Mouse (Mus musculus) kidney, postnatal 0 days (tissue): ENCODE measurements around the gene Net1. TPM values are rescaled to one million over a fixed set of nuclear protein-coding genes. Genes with fewer than 3 reads are reported as not detected.

ENCODE experiments used
- ATAC-seq: fragments of 200-750 bp; cut with Nextera tagmentation; replicated peaks from 2 replicates; pipeline ENCODE4 v1.8.0; 2017; ENCODE audit warnings: low read depth, moderate number of reproducible peaks, moderate TSS enrichment, moderate library complexity; ENCODE audit not compliant: low FRiP score
- DNase-seq: peaks from one replicate; pipeline ENCODE4 v3.0.0-alpha.2; 2016; ENCODE audit warnings: low spot score
- H3K27ac ChIP-seq: fragments of 300-500 bp; sonication (generic); 2 replicates; pipeline ENCODE4 v1.5.1; 2014; ENCODE audit warnings: mild to moderate bottlenecking
- H3K27me3 ChIP-seq: fragments of 300-500 bp; sonication (generic); 2 replicates; pipeline ENCODE4 v1.6.1; 2014; ENCODE audit warnings: low read length, mixed read lengths; ENCODE audit not compliant: insufficient read depth
- H3K36me3 ChIP-seq: fragments of 300-500 bp; sonication (generic); 2 replicates; pipeline ENCODE4 v1.6.1; 2014; ENCODE audit warnings: low read length, mixed read lengths; ENCODE audit not compliant: insufficient read depth
- H3K4me1 ChIP-seq: fragments of 300-500 bp; sonication (generic); replicated peaks from 2 replicates; pipeline ENCODE4 v1.6.1; 2014; ENCODE audit warnings: antibody characterized with exemption, low read length, mixed read lengths; ENCODE audit not compliant: insufficient read depth
- H3K4me2 ChIP-seq: fragments of 300-500 bp; sonication (generic); 2 replicates; pipeline ENCODE4 v1.6.1; 2014; ENCODE audit warnings: mild to moderate bottlenecking, low read length, moderate library complexity, mixed read lengths
- H3K4me3 ChIP-seq: fragments of 300-500 bp; sonication (generic); replicated peaks from 2 replicates; pipeline ENCODE4 v1.5.1; 2014; ENCODE audit warnings: low read depth, low read length
- H3K9ac ChIP-seq: fragments of 300-500 bp; sonication (generic); 2 replicates; pipeline ENCODE4 v1.6.1; 2014; ENCODE audit warnings: low read depth, low read length
- H3K9me3 ChIP-seq: fragments of 300-500 bp; sonication (generic); replicated peaks from 2 replicates; pipeline ENCODE4 v1.6.1; 2016; ENCODE audit warnings: low read length, inconsistent platforms, mixed read lengths
- CTCF ChIP-seq: IDR thresholded peaks from 2 replicates; pipeline ENCODE4 v1.5.1; 2016; ENCODE audit warnings: antibody characterized with exemption, low read depth, mild to moderate bottlenecking, moderate library complexity
- WGBS: fragments of 180-500 bp; shearing (Covaris S2); extraction: QIAGEN DNeasy Blood & Tissue Kit; methylation state at CpG from one replicate; pipeline ENCODE4 v1.1.7; 2014; 5-methylcytosine and 5-hydroxymethylcytosine counted together
- polyA plus RNA-seq: library from polyadenylated mRNA; unstranded; fragments of >200 nt; fragmentation: Nextera tagmentation; extraction: Ambion mirVana; gene quantifications from 2 replicates; pipeline ENCODE4 v1.2.1, GENCODE M21; 2015

Gene Net1
- polyA plus RNA-seq, 1 experiment from 2014 or later = 46.0 TPM

GRCm38 (mm10) chr13:3877679-3878220, 40.3 kb downstream of the Net1 start:
- Histone ChIP-seq H3K4me1 (no peaks in the 10 kb centered on the region), H3K9me3 (no peaks in the 10 kb centered on the region), H3K36me3 (peaks cover 5% of the 10 kb centered on the region; the same call in 1 of the 2 replicates), H3K4me2 (no peak overlapping the region), H3K4me3 (no peak overlapping the region), H3K27me3 (no peaks in the 10 kb centered on the region), H3K27ac (no peak overlapping the region), H3K9ac (no peak overlapping the region)
- peak; percentile 29 for DNase-seq
- WGBS = 48% methylated on average over 4 of the region's 4 CpGs
- no peak for TF ChIP-seq CTCF
- ATAC-seq = no peak

GRCm38 (mm10) chr13:3877185-3877584, 40.8 kb downstream of the Net1 start:
- Histone ChIP-seq H3K27me3 (no peaks in the 10 kb centered on the region), H3K9me3 (no peaks in the 10 kb centered on the region), H3K4me3 (no peak overlapping the region), H3K36me3 (peaks cover 4% of the 10 kb centered on the region; the same call in 1 of the 2 replicates), H3K4me1 (no peaks in the 10 kb centered on the region), H3K27ac (no peak overlapping the region), H3K4me2 (no peak overlapping the region), H3K9ac (no peak overlapping the region)
- WGBS = 52% methylated on average over 6 of the region's 6 CpGs
- ATAC-seq (peak; percentile 16; the same call in 1 of the 2 replicates), DNase-seq (no peak)
- no peak for TF ChIP-seq CTCF

- Histone ChIP-seq H3K4me2 (no peak overlapping the region), H3K9ac (no peak overlapping the region), H3K36me3 (peaks cover 3% of the 10 kb centered on the region; the same call in 1 of the 2 replicates), H3K4me3 (no peak overlapping the region), H3K4me1 (no peaks in the 10 kb centered on the region), H3K9me3 (no peaks in the 10 kb centered on the region), H3K27me3 (no peaks in the 10 kb centered on the region), H3K27ac (no peak overlapping the region)
- TF ChIP-seq CTCF = no peak
- ATAC-seq = no peak
- DNase-seq = no peak
- 75% methylated on average over 6 of the region's 6 CpGs for WGBS
Observed at GRCm38 (mm10) chr13:3876448-3876847, 41.6 kb downstream of the Net1 start.

- H3K4me3 ChIP-seq = no peak overlapping the region
- no peak overlapping the region for H3K27ac ChIP-seq
- no peaks in the 10 kb centered on the region for H3K4me1 ChIP-seq
- H3K36me3 ChIP-seq = no peaks in the 10 kb centered on the region
- no peak overlapping the region for H3K9ac ChIP-seq
- no peak for TF ChIP-seq CTCF
- H3K27me3 ChIP-seq = no peaks in the 10 kb centered on the region
- DNase-seq = no peak
- no peak for ATAC-seq
- H3K9me3 ChIP-seq = no peaks in the 10 kb centered on the region
- WGBS = 97% methylated on average over 4 of the region's 4 CpGs
- H3K4me2 ChIP-seq = no peak overlapping the region
Observed at GRCm38 (mm10) chr13:3872832-3873231, 45.2 kb downstream of the Net1 start.

- Histone ChIP-seq H3K4me2 (no peak overlapping the region), H3K36me3 (no peaks in the 10 kb centered on the region), H3K27ac (no peak overlapping the region), H3K9ac (no peak overlapping the region), H3K4me3 (no peak overlapping the region), H3K27me3 (no peaks in the 10 kb centered on the region), H3K9me3 (no peaks in the 10 kb centered on the region), H3K4me1 (no peaks in the 10 kb centered on the region)
- ATAC-seq (no peak), DNase-seq (no peak)
- no peak for TF ChIP-seq CTCF
Observed at GRCm38 (mm10) chr13:3869901-3870300, 48.1 kb downstream of the Net1 start.

- H3K4me1 ChIP-seq = no peaks in the 10 kb centered on the region
- ATAC-seq (no peak), DNase-seq (no peak)
- no peak overlapping the region for H3K4me3 ChIP-seq
- no peak overlapping the region for H3K27ac ChIP-seq
- H3K36me3 ChIP-seq = no peaks in the 10 kb centered on the region
- no peaks in the 10 kb centered on the region for H3K9me3 ChIP-seq
- no peaks in the 10 kb centered on the region for H3K27me3 ChIP-seq
- WGBS = 87% methylated on average over 6 of the region's 6 CpGs
- TF ChIP-seq CTCF = no peak
- no peak overlapping the region for H3K4me2 ChIP-seq
- no peak overlapping the region for H3K9ac ChIP-seq
Observed at GRCm38 (mm10) chr13:3867158-3867557, 50.9 kb downstream of the Net1 start.
